Mouse (Mus musculus) activated CD4-positive, CD25-positive, alpha-beta regulatory T cell, adult 9 weeks (primary cell): Measurements from ENCODE around the gene Tfe3. TPM values are rescaled to one million over a fixed set of nuclear protein-coding genes. Genes with fewer than 3 reads are reported as not detected.

Experiments
- polyA plus RNA-seq: library from polyadenylated mRNA; unstranded; fragments of 100-300 nt; shearing (Covaris generic); gene quantifications from one replicate; pipeline ENCODE4 v1.2.1, GENCODE M21; 2017

The Tfe3 gene
- polyA plus RNA-seq, result 47.9 TPM

DNA sequence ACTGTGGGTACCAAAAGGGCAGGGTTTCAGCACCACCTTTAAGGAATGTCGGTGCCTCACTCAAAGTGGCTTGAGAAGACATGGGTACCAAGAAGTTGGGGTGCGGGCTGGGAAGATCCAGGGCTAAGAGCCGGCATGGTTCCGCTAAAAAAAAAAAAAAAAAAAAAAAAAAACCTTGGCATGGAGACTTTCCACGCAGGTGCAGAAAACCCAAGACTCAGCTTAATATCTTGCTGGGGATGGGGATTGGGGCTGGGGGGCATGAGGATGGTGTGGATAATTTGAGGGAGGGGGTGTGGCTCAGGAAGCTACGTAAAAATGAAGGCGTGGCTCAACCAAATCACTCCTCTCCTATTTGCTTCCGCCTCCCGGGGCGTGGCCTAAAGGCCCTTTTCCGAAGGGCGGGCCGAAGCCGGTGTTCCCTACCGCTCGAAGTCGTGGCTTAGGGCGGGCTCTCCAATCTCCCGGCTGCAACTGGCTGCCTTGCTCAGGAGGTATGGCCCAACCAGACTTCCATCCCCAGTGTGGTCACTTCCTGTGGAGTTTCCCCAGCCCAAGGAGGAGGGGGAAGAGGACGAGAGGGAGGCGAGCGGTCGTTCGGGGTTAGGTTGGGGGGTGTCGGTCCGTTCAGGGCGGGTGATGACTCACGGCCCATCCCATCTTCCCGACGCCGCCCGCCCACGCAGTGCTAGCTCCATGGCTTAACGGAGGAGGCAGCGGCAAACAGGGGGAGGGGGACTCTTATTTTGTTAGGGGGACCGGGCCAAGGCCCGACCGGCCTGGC is at the start of gene Tfe3:
Tfe3 (plus strand) TSS at position 424 of the 784 bp plus-strand sequence.

GRCm38 (mm10) chrX:7714135-7714899 is 48.0 kb upstream of the Tfe3 start, which contains the start of gene Wdr45:
TSS of gene Wdr45 (plus strand) at chrX:7714333.

GRCm38 (mm10) chrX:7721514-7722281 is 40.7 kb upstream of the Tfe3 start, which contains the start of gene Gm45208:
TSS of gene Gm45208 (plus strand) at chrX:7722245.

GRCm38 (mm10) chrX:7728215-7728921 is 34.0 kb upstream of the Tfe3 start, which contains the start of gene Praf2:
TSS of gene Praf2 (plus strand) at chrX:7728439.

DNA sequence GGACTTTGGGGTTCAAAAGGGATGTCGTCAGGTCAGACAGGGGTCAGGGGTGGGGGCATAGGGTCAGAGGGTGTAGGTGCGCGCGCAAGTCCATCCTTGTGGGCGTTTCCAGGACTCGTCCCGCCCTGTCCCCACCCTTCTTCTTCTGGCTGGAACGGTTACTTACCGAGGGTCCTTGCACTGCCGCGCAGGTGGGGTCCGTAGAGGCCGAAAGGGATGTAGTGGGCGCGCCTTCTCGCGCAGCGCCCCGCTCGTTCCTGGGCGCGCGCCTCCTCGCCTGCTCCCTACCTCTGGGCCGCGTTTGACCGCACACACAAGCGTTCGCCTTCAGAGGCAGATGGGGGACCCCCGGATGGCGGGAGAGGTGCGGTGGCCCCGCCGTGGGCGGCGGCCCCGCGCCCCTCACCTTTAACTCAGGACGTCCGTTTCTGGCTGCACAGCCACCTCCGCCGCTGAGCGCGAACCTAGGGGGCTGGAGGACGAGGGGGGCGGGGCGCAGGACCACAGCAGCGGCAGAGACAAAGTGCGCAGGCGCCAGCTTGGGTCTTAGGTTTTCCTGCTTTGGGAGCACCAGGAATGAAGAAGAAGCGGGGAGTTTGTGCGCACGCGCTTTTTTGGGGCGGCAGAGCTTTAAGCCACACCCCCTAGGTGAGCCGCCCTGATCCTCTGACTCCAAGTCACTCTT is 11.8 kb upstream of the Tfe3 start, which contains the start of gene Ccdc120:
Ccdc120 (minus strand) TSS at position 474 of the 685 bp plus-strand sequence.

GRCm38 (mm10) chrX:7789542-7790136 is 27.3 kb downstream of the Tfe3 start, which contains the start of gene Gripap1:
TSS of gene Gripap1 (plus strand) at chrX:7789765.

GRCm38 (mm10) chrX:7821865-7822779 is 59.8 kb downstream of the Tfe3 start, which contains the start of gene Kcnd1:
TSS of gene Kcnd1 (plus strand) at chrX:7822289.

Other genes with a start within 250 kb of the Tfe3 start
- 118 TPM for gene Foxp3, start 188.9 kb upstream of the Tfe3 start, polyA plus RNA-seq
- gene Ppp1r3f, start 188.3 kb upstream of the Tfe3 start, polyA plus RNA-seq, result 7.1 TPM
- gene Ccdc22, start 157.0 kb upstream of the Tfe3 start, polyA plus RNA-seq, result 23.9 TPM
- gene Cacna1f, start 155.5 kb upstream of the Tfe3 start, polyA plus RNA-seq, result not detected
- 19.6 TPM for gene Syp, start 124.1 kb upstream of the Tfe3 start, polyA plus RNA-seq
- 35.1 TPM for gene Prickle3, start 105.3 kb upstream of the Tfe3 start, polyA plus RNA-seq
- 130 TPM for gene Plp2, start 91.2 kb upstream of the Tfe3 start, polyA plus RNA-seq
- not detected for gene Magix, start 81.3 kb upstream of the Tfe3 start, polyA plus RNA-seq
- 69.0 TPM for gene Gpkow, start 65.4 kb upstream of the Tfe3 start, polyA plus RNA-seq
- 85.0 TPM for gene Wdr45, start 48.2 kb upstream of the Tfe3 start, polyA plus RNA-seq
- gene Gm45208, start 40.3 kb upstream of the Tfe3 start, polyA plus RNA-seq, result not detected
- gene Praf2, start 34.1 kb upstream of the Tfe3 start, polyA plus RNA-seq, result 35.0 TPM
- gene Ccdc120, start 11.7 kb upstream of the Tfe3 start, polyA plus RNA-seq, result 0.70 TPM
- 112 TPM for gene Gripap1, start 27.2 kb downstream of the Tfe3 start, polyA plus RNA-seq
- gene Kcnd1, start 59.7 kb downstream of the Tfe3 start, polyA plus RNA-seq, result 1.1 TPM
- 16.6 TPM for gene Otud5, start 78.8 kb downstream of the Tfe3 start, polyA plus RNA-seq
- gene Pim2, start 115.7 kb downstream of the Tfe3 start, polyA plus RNA-seq, result 75.3 TPM
- 41.7 TPM for gene Slc35a2, start 121.5 kb downstream of the Tfe3 start, polyA plus RNA-seq
- 155 TPM for gene Pqbp1, start 136.7 kb downstream of the Tfe3 start, polyA plus RNA-seq
- gene Timm17b, start 136.8 kb downstream of the Tfe3 start, polyA plus RNA-seq, result 154 TPM
- gene Gm10491, start 145.3 kb downstream of the Tfe3 start, polyA plus RNA-seq, result not detected
- gene Gm10490, start 147.0 kb downstream of the Tfe3 start, polyA plus RNA-seq, result not detected
- gene Pcsk1n, start 157.3 kb downstream of the Tfe3 start, polyA plus RNA-seq, result not detected
- not detected for gene Eras, start 166.0 kb downstream of the Tfe3 start, polyA plus RNA-seq
- gene Hdac6, start 185.3 kb downstream of the Tfe3 start, polyA plus RNA-seq, result 21.6 TPM
- gene Gata1, start 215.5 kb downstream of the Tfe3 start, polyA plus RNA-seq, result 41.6 TPM